Mouse (Mus musculus) embryonic facial prominence, embryonic 13.5 days (tissue): ENCODE measurements around the gene F2rl2. TPM values are rescaled to one million over a fixed set of nuclear protein-coding genes. Genes with fewer than 3 reads are reported as not detected.

Experiments used
- ATAC-seq: fragments of 200-750 bp; cut with Nextera tagmentation; 2 replicates; pipeline ENCODE4 v1.8.0; 2017; ENCODE audit warnings: low read depth; ENCODE audit not compliant: insufficient number of reproducible peaks, insufficient read depth, low FRiP score, low TSS enrichment
- H3K27ac ChIP-seq: fragments of 300-500 bp; sonication (generic); 2 replicates; pipeline ENCODE4 v1.5.1; 2015; ENCODE audit warnings: moderate library complexity, mild to moderate bottlenecking, inconsistent platforms
- H3K27me3 ChIP-seq: fragments of 300-500 bp; sonication (generic); 2 replicates; pipeline ENCODE4 v1.6.1; 2015; ENCODE audit warnings: mild to moderate bottlenecking, inconsistent platforms
- H3K36me3 ChIP-seq: fragments of 300-500 bp; sonication (generic); 2 replicates; pipeline ENCODE4 v1.6.1; 2015; ENCODE audit warnings: mild to moderate bottlenecking, inconsistent platforms
- H3K4me1 ChIP-seq: fragments of 300-500 bp; sonication (generic); 2 replicates; pipeline ENCODE4 v1.6.1; 2015; ENCODE audit warnings: inconsistent platforms
- H3K4me2 ChIP-seq: fragments of 300-500 bp; sonication (generic); 2 replicates; pipeline ENCODE4 v1.6.1; 2015; ENCODE audit warnings: moderate library complexity, mild to moderate bottlenecking, inconsistent platforms
- H3K4me3 ChIP-seq: fragments of 300-500 bp; sonication (generic); 2 replicates; pipeline ENCODE4 v1.5.1; 2015; ENCODE audit warnings: mild to moderate bottlenecking, inconsistent platforms
- H3K9ac ChIP-seq: fragments of 300-500 bp; sonication (generic); 2 replicates; pipeline ENCODE4 v1.6.1; 2015; ENCODE audit warnings: mild to moderate bottlenecking, inconsistent platforms
- H3K9me3 ChIP-seq: fragments of 300-500 bp; sonication (generic); 2 replicates; pipeline ENCODE4 v1.6.1; 2016; ENCODE audit warnings: inconsistent platforms
- WGBS: fragments of 180-500 bp; shearing (Covaris S2); methylation state at CpG from one replicate; pipeline ENCODE4 v1.1.7; 2015; ENCODE audit warnings: mixed read lengths; 5-methylcytosine and 5-hydroxymethylcytosine counted together
- polyA plus RNA-seq: library from polyadenylated mRNA; unstranded; fragments of >200 nt; fragmentation: Nextera tagmentation; extraction: Ambion mirVana; gene quantifications from 2 replicates; pipeline ENCODE4 v1.2.1, GENCODE M21; 2015

F2rl2 gene
- polyA plus RNA-seq, 1 experiment from 2014 or later, result 1.3 TPM

DNA sequence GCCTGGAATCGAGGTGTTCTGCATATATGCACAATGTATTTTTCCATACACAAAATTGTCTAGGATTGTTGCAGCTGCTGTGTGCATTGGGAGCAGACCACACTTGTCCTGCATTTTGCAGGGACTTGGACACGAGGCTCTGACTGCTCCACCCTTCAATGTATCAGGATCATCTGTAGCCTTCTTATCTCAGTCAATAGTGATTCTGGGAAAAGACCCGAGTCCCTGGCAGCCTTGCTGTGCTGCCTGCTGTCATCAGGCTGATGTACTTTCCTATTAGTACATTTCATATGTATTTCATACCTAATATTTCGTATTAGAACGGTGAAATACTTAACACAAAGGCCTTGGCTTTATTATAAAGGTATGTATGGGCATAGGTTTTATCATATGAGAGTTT lies 26.1 kb upstream of the F2rl2 start:
- Histone ChIP-seq H3K4me2 (no peak overlapping the region), H3K27ac (no peak overlapping the region), H3K9me3 (no peaks in the 10 kb centered on the region), H3K4me3 (no peak overlapping the region), H3K36me3 (peaks cover 30% of the 10 kb centered on the region), H3K9ac (no peak overlapping the region), H3K27me3 (no peaks in the 10 kb centered on the region), H3K4me1 (no peaks in the 10 kb centered on the region)
- no peak for ATAC-seq
- 90% methylated on average over 5 of the region's 5 CpGs for WGBS

DNA sequence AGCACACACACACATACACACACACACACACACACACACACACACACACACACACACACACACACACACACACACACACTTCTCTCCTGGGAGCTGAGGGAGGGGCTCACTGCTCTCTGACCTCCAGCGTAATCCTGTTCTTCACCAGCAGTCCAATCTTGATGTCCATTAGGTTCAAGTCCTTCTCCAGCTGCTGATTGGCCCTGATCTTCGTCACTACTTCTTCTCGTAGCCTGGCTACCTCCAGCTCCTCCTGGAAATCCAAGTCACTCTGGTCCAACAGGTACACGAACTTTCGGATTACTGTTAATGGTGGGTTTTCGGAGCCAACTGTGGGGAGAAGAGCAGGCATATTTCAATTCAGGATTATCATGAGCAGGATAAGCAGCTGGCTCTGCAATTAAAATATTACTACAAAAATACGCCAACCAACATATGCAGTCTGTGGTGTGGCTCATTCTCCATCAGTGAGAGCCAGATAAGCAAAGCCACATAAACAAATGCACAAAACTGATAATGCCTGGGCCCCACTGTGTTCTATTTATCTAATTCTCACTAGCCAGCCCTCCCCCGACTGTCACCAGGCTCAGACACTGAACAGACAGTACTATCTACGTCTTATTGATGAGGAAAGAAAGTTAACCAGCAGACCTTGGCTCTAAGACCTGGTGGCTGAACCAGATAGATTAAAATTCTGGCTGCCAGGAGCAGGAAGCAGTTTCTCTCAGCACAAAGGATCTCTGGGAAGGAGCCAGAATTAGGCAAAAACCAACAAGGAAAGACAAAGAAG lies 25.4 kb upstream of the F2rl2 start:
- H3K27ac ChIP-seq, result no peak overlapping the region
- peaks cover 30% of the 10 kb centered on the region for H3K36me3 ChIP-seq
- ATAC-seq, result no peak
- no peak overlapping the region for H3K4me2 ChIP-seq
- 84% methylated on average over 9 of the region's 9 CpGs for WGBS
- H3K27me3 ChIP-seq, result no peaks in the 10 kb centered on the region
- no peaks in the 10 kb centered on the region for H3K9me3 ChIP-seq
- H3K9ac ChIP-seq, result no peak overlapping the region
- no peaks in the 10 kb centered on the region for H3K4me1 ChIP-seq
- H3K4me3 ChIP-seq, result no peak overlapping the region

DNA sequence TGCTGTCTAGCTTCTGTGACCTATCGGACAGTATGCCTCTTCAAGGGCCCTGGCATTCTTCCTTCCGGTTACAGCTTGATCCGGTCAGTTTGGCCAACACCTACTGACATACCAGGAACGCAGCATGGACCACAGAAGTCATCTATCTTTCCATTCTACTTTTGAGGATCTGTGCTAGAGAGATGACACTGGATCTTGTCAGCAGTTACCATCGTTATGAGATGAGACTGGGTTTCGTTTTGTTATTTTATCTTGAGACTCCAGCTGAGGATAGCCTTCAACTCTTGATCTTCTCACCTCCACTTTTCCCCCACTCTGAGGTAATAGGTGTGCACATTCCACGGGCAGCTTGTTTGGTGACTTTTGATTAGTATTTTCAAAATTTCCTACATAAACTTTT lies 24.3 kb upstream of the F2rl2 start:
- Histone ChIP-seq H3K27me3 (no peaks in the 10 kb centered on the region), H3K9ac (no peak overlapping the region), H3K36me3 (peaks cover 30% of the 10 kb centered on the region), H3K4me1 (no peaks in the 10 kb centered on the region), H3K27ac (no peak overlapping the region), H3K9me3 (no peaks in the 10 kb centered on the region), H3K4me3 (no peak overlapping the region), H3K4me2 (no peak overlapping the region)
- 92% methylated on average over 7 of the region's 7 CpGs for WGBS
- ATAC-seq, result no peak

DNA sequence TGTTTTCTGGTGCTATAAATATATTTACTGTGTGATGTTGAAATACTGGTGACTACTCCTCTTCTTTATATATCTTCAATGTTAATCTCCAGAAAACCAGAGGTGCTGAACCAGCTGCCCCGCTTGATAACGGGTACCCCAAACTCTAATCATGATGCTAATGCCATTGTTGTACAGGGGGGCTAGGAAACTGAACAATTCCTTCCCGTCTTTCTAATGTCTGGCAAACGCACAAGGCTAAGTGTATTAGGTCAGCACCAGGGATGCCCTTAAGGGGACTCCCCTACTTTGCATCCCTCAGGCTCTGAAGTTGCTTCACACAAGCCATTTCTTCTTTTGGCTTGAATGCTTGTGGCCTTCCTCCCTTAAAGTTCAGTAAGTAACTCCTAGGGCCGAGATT lies 17.6 kb upstream of the F2rl2 start:
- Histone ChIP-seq H3K36me3 (peaks cover 19% of the 10 kb centered on the region), H3K4me1 (no peaks in the 10 kb centered on the region), H3K9me3 (no peaks in the 10 kb centered on the region), H3K9ac (no peak overlapping the region), H3K4me2 (no peak overlapping the region), H3K4me3 (no peak overlapping the region), H3K27ac (no peak overlapping the region), H3K27me3 (no peaks in the 10 kb centered on the region)
- WGBS, result 84% methylated on average over 5 of the region's 5 CpGs
- no peak for ATAC-seq

DNA sequence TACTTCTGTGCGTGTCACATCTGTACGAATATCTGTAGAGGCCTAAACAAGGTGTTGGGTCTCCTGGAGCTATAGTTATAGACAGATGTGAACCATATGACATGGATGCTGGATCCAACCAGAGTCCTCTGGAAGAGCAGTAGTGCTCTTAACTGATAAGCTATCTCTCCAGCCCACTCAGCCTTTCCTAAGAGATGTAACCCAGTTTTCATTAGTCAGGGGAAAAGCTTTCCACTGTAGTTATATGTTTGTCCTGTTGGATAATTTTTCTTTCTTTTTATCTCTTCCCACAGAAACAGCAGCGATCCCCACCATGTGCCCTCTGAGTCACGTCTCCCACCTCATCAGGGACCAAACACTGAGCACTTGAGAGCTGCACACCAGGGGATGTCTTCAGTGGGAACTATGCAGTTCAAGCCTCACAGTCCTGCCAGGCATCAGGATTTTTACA lies 17.1 kb upstream of the F2rl2 start:
- H3K9me3 ChIP-seq, result no peaks in the 10 kb centered on the region
- no peak overlapping the region for H3K4me2 ChIP-seq
- no peaks in the 10 kb centered on the region for H3K27me3 ChIP-seq
- H3K36me3 ChIP-seq, result peaks cover 19% of the 10 kb centered on the region
- ATAC-seq, result no peak
- WGBS, result 82% methylated on average over 4 of the region's 4 CpGs
- H3K4me1 ChIP-seq, result no peaks in the 10 kb centered on the region
- H3K9ac ChIP-seq, result no peak overlapping the region
- H3K27ac ChIP-seq, result no peak overlapping the region
- H3K4me3 ChIP-seq, result no peak overlapping the region

DNA sequence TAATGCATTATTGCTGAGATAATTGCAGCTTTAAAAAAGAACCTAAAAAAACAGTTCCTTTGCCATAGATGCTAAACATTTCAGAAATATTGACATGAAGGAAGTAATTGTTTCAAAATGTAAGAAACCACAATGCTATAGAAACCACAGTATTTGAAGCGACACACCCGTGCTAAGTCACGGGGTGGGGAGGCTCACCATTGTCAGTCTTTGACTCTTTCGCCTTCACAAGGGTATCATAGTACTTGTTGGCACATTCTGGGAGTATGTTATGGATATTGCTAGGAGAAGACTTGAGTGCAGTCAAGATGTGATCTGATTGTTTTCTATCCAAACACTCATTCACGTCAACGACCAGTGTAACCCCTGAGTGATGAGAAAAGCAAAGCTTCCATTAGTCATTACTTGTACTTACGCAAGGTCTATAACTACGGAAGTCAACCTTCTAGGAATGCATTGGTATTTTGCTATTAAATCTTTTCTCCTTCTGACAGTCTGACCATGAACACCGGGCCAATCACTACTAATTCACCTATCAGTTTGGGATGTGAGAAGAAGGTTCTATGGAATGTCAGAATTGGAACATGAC lies 11.9 kb upstream of the F2rl2 start:
- no peaks in the 10 kb centered on the region for H3K27me3 ChIP-seq
- H3K9me3 ChIP-seq, result no peaks in the 10 kb centered on the region
- H3K27ac ChIP-seq, result no peak overlapping the region
- H3K4me3 ChIP-seq, result no peak overlapping the region
- H3K4me2 ChIP-seq, result no peak overlapping the region
- peaks cover 29% of the 10 kb centered on the region for H3K36me3 ChIP-seq
- no peak for ATAC-seq
- 87% methylated on average over 9 of the region's 9 CpGs for WGBS
- H3K9ac ChIP-seq, result no peak overlapping the region
- H3K4me1 ChIP-seq, result no peaks in the 10 kb centered on the region

DNA sequence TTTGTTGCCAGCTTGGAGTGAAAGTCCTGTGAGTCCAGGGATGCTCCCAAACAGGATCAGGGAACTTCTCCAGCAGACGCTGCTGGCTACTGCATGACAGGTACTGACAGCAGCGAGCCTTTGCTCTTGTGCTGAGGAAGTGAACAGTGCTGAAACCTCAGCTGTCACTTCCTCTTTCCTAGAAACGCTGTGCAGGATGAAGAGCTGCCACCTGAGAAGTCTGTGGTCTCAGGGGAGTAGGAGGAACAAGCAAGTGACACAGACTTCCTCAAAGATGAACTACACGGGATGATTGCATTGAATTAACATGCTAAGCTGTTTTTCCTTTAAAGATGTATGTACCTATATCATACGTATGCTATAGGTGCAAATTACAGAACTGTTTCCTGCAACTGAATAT lies 10.9 kb upstream of the F2rl2 start:
- H3K36me3 ChIP-seq, result peaks cover 29% of the 10 kb centered on the region
- no peak for ATAC-seq
- no peaks in the 10 kb centered on the region for H3K9me3 ChIP-seq
- no peaks in the 10 kb centered on the region for H3K4me1 ChIP-seq
- H3K4me3 ChIP-seq, result no peak overlapping the region
- 70% methylated on average over 5 of the region's 5 CpGs for WGBS
- H3K27me3 ChIP-seq, result no peaks in the 10 kb centered on the region
- H3K27ac ChIP-seq, result no peak overlapping the region
- no peak overlapping the region for H3K4me2 ChIP-seq
- no peak overlapping the region for H3K9ac ChIP-seq

DNA sequence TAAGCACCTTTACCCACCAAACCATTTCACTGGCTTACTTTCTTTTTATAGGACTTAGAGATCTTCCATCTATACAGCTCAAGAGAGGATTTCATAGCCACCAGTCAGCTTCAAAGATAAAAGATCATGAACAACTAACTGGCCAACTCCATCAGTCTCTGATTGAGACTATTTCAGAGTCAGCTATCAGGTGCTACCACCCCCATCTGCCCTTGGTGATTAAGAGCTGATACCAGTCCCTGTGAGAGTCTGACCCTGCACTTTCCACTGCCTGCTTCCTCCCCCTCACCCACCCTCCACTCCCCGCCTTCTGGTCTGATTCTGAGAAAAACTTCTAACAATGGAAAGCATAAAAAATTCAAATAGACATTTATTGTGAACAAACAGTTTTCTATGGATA lies 8.1 kb upstream of the F2rl2 start:
- 85% methylated on average over 1 of the region's 1 CpGs for WGBS
- no peaks in the 10 kb centered on the region for H3K4me1 ChIP-seq

DNA sequence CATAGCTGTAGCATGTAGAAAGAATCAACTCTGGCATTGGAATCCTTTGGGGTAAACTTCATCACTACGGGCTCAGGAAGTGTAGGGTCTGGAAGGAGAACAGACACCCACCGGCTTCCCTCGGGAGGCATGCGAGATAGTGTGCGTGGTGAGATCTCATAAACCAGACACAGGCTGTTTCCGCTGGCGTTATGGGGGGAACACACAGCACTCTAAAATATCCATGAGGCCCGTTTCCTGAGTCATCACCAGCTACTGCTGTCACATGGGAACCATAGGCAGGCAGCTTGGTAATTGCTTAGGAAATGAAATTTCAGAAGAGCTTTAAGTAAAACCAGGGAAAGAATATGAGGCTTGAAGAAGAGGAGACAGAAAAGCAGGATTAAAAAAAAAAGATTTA lies 4.5 kb upstream of the F2rl2 start:
- Histone ChIP-seq H3K4me1 (peaks cover 7% of the 10 kb centered on the region; the same call in 1 of the 2 replicates), H3K36me3 (no peaks in the 10 kb centered on the region), H3K9ac (no peak overlapping the region), H3K27ac (no peak overlapping the region), H3K9me3 (no peaks in the 10 kb centered on the region), H3K27me3 (no peaks in the 10 kb centered on the region), H3K4me2 (no peak overlapping the region), H3K4me3 (no peak overlapping the region)
- ATAC-seq, result no peak
- 71% methylated on average over 8 of the region's 8 CpGs for WGBS

More for the DNA sequence above, 8.1 kb upstream of the F2rl2 start:
- Histone ChIP-seq H3K27me3 (no peaks in the 10 kb centered on the region), H3K4me2 (no peak overlapping the region), H3K27ac (no peak overlapping the region), H3K9me3 (no peaks in the 10 kb centered on the region), H3K36me3 (peaks cover 9% of the 10 kb centered on the region), H3K4me3 (no peak overlapping the region), H3K9ac (no peak overlapping the region)
- ATAC-seq, result no peak

DNA sequence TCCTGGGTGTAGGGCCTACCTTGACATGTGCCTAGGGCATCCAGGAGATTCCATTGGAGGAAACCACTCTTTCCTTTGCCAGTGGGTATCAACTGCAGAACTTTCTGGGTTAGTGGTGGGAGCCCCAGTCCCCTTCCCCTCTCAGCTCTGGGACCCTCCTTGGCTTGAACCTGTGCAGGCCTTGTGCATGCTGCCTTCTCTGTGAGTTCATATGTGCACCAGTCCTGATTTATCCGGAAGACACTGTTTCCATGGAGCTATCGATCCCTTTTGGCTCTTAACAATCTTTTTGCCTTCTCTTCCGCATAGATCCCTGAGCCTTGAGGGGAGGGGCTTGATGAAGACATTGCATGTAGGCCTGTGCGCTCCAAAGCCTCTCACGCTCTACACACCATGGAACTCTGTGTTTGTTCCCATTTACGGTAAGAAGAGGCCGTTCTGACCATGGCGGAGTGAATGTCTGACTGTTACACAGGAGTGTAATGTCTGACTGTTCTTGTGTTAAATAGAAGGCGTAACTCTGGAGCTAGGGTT lies 466 bp upstream of the F2rl2 start:
- H3K4me1 ChIP-seq, result peaks cover 15% of the 10 kb centered on the region; the same call in 1 of the 2 replicates
- ATAC-seq, result no peak
- WGBS, result 93% methylated on average over 9 of the region's 9 CpGs

DNA sequence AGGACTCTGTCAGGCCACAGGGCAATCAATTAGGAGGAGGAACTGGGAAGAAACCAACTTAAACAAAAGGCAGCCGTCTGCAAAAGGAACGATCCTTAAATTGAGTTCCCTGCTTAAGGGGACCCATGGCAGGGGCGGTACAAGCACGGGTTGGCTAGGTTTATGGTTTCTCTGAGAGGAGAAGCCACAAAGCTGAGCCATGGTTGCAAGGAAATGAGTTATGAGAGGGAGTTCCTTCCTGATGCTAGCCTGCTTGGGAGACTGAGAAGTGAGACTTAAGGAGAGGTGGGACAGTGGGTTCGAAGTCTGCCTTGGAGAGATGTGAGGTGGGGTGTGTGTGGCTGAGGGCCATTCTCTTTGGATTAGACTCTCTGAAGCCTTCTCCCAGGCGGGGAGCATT lies 1.2 kb downstream of the F2rl2 start:
- H3K4me1 ChIP-seq, result peaks cover 15% of the 10 kb centered on the region; the same call in 1 of the 2 replicates
- H3K4me2 ChIP-seq, result no peak overlapping the region
- no peak overlapping the region for H3K4me3 ChIP-seq
- peaks cover 3% of the 10 kb centered on the region; the same call in 1 of the 2 replicates for H3K36me3 ChIP-seq
- H3K9ac ChIP-seq, result no peak overlapping the region
- 48% methylated on average over 6 of the region's 6 CpGs for WGBS
- H3K27me3 ChIP-seq, result no peaks in the 10 kb centered on the region
- H3K9me3 ChIP-seq, result no peaks in the 10 kb centered on the region
- H3K27ac ChIP-seq, result no peak overlapping the region; the same call in 1 of the 2 replicates
- no peak for ATAC-seq

More for the DNA sequence above, 466 bp upstream of the F2rl2 start:
- H3K4me3 ChIP-seq, result no peak overlapping the region
- no peaks in the 10 kb centered on the region for H3K27me3 ChIP-seq
- H3K4me2 ChIP-seq, result no peak overlapping the region
- H3K36me3 ChIP-seq, result peaks cover 3% of the 10 kb centered on the region; the same call in 1 of the 2 replicates
- H3K9me3 ChIP-seq, result no peaks in the 10 kb centered on the region
- no peak overlapping the region for H3K27ac ChIP-seq
- no peak overlapping the region for H3K9ac ChIP-seq

DNA sequence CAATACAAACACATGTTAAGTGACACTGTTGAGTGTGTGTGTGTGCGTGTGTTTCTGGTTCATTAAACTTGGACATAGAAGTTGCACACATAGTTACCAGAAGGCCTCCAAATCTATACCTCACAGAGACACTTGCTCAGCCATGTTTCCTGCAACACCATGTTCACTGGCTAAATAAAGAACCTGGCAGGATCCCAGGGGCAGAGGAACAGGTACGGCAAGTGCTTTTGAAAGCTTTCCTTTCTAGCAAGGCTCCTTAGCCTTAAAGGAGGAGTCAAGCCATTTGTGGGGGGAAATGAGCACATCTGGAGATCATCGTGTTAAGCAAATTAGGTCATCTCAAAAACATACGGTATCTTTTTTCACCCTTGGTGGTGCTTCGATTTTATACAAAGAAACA lies 6.7 kb downstream of the F2rl2 start:
- ATAC-seq, result no peak
- H3K27ac ChIP-seq, result no peak overlapping the region
- H3K4me1 ChIP-seq, result 0 out of 2 replicates have a peak, but pooled peaks cover 10% of the 10 kb centered on the region
- no peaks in the 10 kb centered on the region for H3K27me3 ChIP-seq
- peaks cover 7% of the 10 kb centered on the region; the same call in 1 of the 2 replicates for H3K36me3 ChIP-seq
- no peak overlapping the region for H3K4me2 ChIP-seq
- no peak overlapping the region for H3K4me3 ChIP-seq
- no peak overlapping the region for H3K9ac ChIP-seq
- no peaks in the 10 kb centered on the region for H3K9me3 ChIP-seq
- WGBS, result 39% methylated on average over 5 of the region's 5 CpGs
